Mouse (Mus musculus) MEL (cell line): ENCODE measurements around the gene Armc7. TPM values are rescaled to one million over a fixed set of nuclear protein-coding genes. Genes with fewer than 3 reads are reported as not detected.
A peak's percentile ranks its signal among the peaks of the same experiment; 100 is the strongest.

Experiments used
- CHD1 ChIP-seq: IDR thresholded peaks from 2 replicates; pipeline ENCODE4 v1.6.1; 2012; ENCODE audit warnings: low read depth, mild to moderate bottlenecking, inconsistent platforms, low read length, improper control_type of control experiment
- CHD2 ChIP-seq: IDR thresholded peaks from 2 replicates; pipeline ENCODE4 v1.6.1; 2011; ENCODE audit warnings: low read length, improper control_type of control experiment
- CTCF ChIP-seq, 3 experiments: IDR thresholded peaks in 2 of 3; conservative IDR thresholded peaks in 1 of 3; 2 replicates each; pipeline ENCODE4 v1.5.1; 2011 to 2012; ENCODE audit warnings: low read length in 3 of 3, low read depth in 2 of 3, mild to moderate bottlenecking in 2 of 3, improper control_type of control experiment in 1 of 3, inconsistent platforms in 1 of 3, mixed read lengths in 1 of 3, moderate library complexity in 1 of 3; ENCODE audit not compliant: control insufficient read depth in 1 of 3, insufficient read depth in 1 of 3, poor library complexity in 1 of 3, severe bottlenecking in 1 of 3
- ETS1 ChIP-seq: IDR thresholded peaks from 2 replicates; pipeline ENCODE4 v1.6.1; 2012; ENCODE audit warnings: low read depth, mild to moderate bottlenecking, inconsistent platforms, low read length, improper control_type of control experiment, moderate library complexity
- JUND ChIP-seq: IDR thresholded peaks from 2 replicates; pipeline ENCODE4 v1.6.1; 2011; ENCODE audit warnings: low read depth, mild to moderate bottlenecking, improper control_type of control experiment, low read length
- KAT2A ChIP-seq: conservative IDR thresholded peaks from 2 replicates; pipeline ENCODE4 v1.6.1; 2012; ENCODE audit warnings: low read depth, low read length, improper control_type of control experiment, inconsistent platforms
- MAFK ChIP-seq: IDR thresholded peaks from 2 replicates; pipeline ENCODE4 v1.6.1; 2011; ENCODE audit warnings: low read depth, mild to moderate bottlenecking, low read length, improper control_type of control experiment, borderline replicate concordance
- MAX ChIP-seq: IDR thresholded peaks from 2 replicates; pipeline ENCODE4 v1.6.1; 2011; ENCODE audit warnings: low read length, improper control_type of control experiment
- MAZ ChIP-seq: IDR thresholded peaks from 2 replicates; pipeline ENCODE4 v1.6.1; 2012; ENCODE audit warnings: low read depth, mild to moderate bottlenecking, inconsistent platforms, low read length, improper control_type of control experiment
- MEF2A ChIP-seq: IDR thresholded peaks from 2 replicates; pipeline ENCODE4 v1.6.1; 2014; ENCODE audit warnings: low read depth, mild to moderate bottlenecking, inconsistent platforms, low read length, improper control_type of control experiment; ENCODE audit not compliant: poor library complexity, insufficient replicate concordance, severe bottlenecking; ENCODE audit errors: extremely low read depth
- MYB ChIP-seq: IDR thresholded peaks from 2 replicates; pipeline ENCODE4 v1.6.1; 2011; ENCODE audit warnings: mild to moderate bottlenecking, low read depth, low read length, improper control_type of control experiment
- NELFE ChIP-seq: IDR thresholded peaks from 2 replicates; pipeline ENCODE4 v1.6.1; 2011; ENCODE audit warnings: low read depth, low read length, improper control_type of control experiment
- NRF1 ChIP-seq: IDR thresholded peaks from 2 replicates; pipeline ENCODE4 v1.6.1; 2014; ENCODE audit warnings: low read depth, mild to moderate bottlenecking, inconsistent platforms, low read length, improper control_type of control experiment, moderate library complexity; ENCODE audit not compliant: poor library complexity, insufficient read depth, severe bottlenecking
- POLR2A ChIP-seq, 2 experiments: IDR thresholded peaks; 2 replicates each; pipeline ENCODE4 v1.6.1; 2011 to 2012; ENCODE audit warnings: low read length in 2 of 2, mild to moderate bottlenecking in 2 of 2, control low read depth in 1 of 2, improper control_type of control experiment in 1 of 2, low read depth in 1 of 2, moderate library complexity in 1 of 2; ENCODE audit not compliant: control insufficient read depth in 1 of 2, insufficient read depth in 1 of 2, poor library complexity in 1 of 2
- POLR2AphosphoS2 ChIP-seq: IDR thresholded peaks from 2 replicates; pipeline ENCODE4 v1.6.1; 2011; ENCODE audit warnings: low read length, improper control_type of control experiment
- POLR2AphosphoS5 ChIP-seq: IDR thresholded peaks from 2 replicates; pipeline ENCODE4 v1.6.1; 2012; ENCODE audit warnings: low read depth, borderline replicate concordance, mild to moderate bottlenecking, inconsistent platforms, low read length, moderate library complexity, mixed read lengths
- RAD21 ChIP-seq: IDR thresholded peaks from 2 replicates; pipeline ENCODE4 v1.6.1; 2011; ENCODE audit warnings: mild to moderate bottlenecking, low read depth, low read length, improper control_type of control experiment
- RCOR1 ChIP-seq: IDR thresholded peaks from 2 replicates; pipeline ENCODE4 v1.6.1; 2012; ENCODE audit warnings: low read depth, mild to moderate bottlenecking, inconsistent platforms, low read length, improper control_type of control experiment
- TBP ChIP-seq: IDR thresholded peaks from 2 replicates; pipeline ENCODE4 v1.8.0; 2011; ENCODE audit warnings: low read depth, low read length, improper control_type of control experiment
- TCF12 ChIP-seq: IDR thresholded peaks from 2 replicates; pipeline ENCODE4 v1.6.1; 2014; ENCODE audit warnings: low read depth, mild to moderate bottlenecking, inconsistent platforms, low read length, improper control_type of control experiment, moderate library complexity
- USF1 ChIP-seq: IDR thresholded peaks from 2 replicates; pipeline ENCODE4 v1.6.1; 2014; ENCODE audit warnings: low read depth, mild to moderate bottlenecking, inconsistent platforms, low read length, improper control_type of control experiment, moderate library complexity
- ZC3H11A ChIP-seq: IDR thresholded peaks from 2 replicates; pipeline ENCODE4 v1.6.1; 2012; ENCODE audit warnings: low read depth, mild to moderate bottlenecking, inconsistent platforms, low read length, improper control_type of control experiment
- ZMIZ1 ChIP-seq: IDR thresholded peaks from 2 replicates; pipeline ENCODE4 v1.6.1; 2012; ENCODE audit warnings: low read depth, mild to moderate bottlenecking, inconsistent platforms, low read length, improper control_type of control experiment, moderate library complexity
- polyA plus RNA-seq, 2 experiments: library from polyadenylated mRNA; stranded (reverse) in 1 of 2; unstranded in 1 of 2; fragments of >175 nt in 1 of 2; fragments of >200 nt in 1 of 2; gene quantifications; 2 replicates each; pipeline versions ENCODE4 v1.2.1 to v1.2.4; 2012; ENCODE audit warnings: low replicate concordance in 2 of 2, low read depth in 1 of 2; ENCODE audit not compliant: insufficient read length in 2 of 2, insufficient read depth in 1 of 2, missing spikeins in 1 of 2
- total RNA-seq: library from RNA; depleted of rRNA; stranded (reverse); fragments of 300-350 nt; gene quantifications from 2 replicates; pipeline ENCODE4 v1.2.3, GENCODE M21; 2012

The Armc7 gene
- total and polyA plus RNA-seq, 3 experiments = 9.1 to 13.1 TPM; not detected in 1

GRCm38 (mm10) chr11:115512407-115513183 lies 37.1 kb downstream of the Armc7 start (continued):
- peak; percentile 75 for TF ChIP-seq MAX
- TF ChIP-seq TBP = peak; percentile 81
- TF ChIP-seq POLR2AphosphoS2 = no peak
- no peak for TF ChIP-seq POLR2AphosphoS5
- TF ChIP-seq ZC3H11A = no peak
- TF ChIP-seq MYB = no peak
- TF ChIP-seq MAZ = peak; percentile 65; the same call in 1 of the 2 replicates
- TF ChIP-seq CHD2 = no peak
- TF ChIP-seq ZMIZ1 = no peak
- TF ChIP-seq NELFE = no peak
- no peak for TF ChIP-seq RAD21
- TF ChIP-seq USF1 = no peak
- TF ChIP-seq TCF12 = peak; percentile 61
- no peak for TF ChIP-seq KAT2A
- TF ChIP-seq NRF1 = no peak
- peak; percentile 71; the same call in 1 of the 2 replicates for TF ChIP-seq ETS1
- TF ChIP-seq CHD1 = no peak; the same call in 1 of the 2 replicates
- TF ChIP-seq JUND = no peak
- TF ChIP-seq POLR2A (IDR thresholded peaks at IDR 0.05; ENCODE audit: control insufficient read depth in 1 of 2, insufficient read depth in 1 of 2, low read depth in 1 of 2, low read length in 2 of 2, poor library complexity in 1 of 2) = peak; percentile 31 to 43; a peak in 2 of 4 replicates
- TF ChIP-seq MAFK = 0 out of 2 replicates have a peak, but pooled peaks have one; percentile 13
- no peak for TF ChIP-seq MEF2A
- TF ChIP-seq CTCF (IDR thresholded peaks at IDR 0.05 in 2 of 3, conservative IDR thresholded peaks at IDR 0.05 in 1 of 3; ENCODE audit: control insufficient read depth in 1 of 3, insufficient read depth in 1 of 3, low read depth in 2 of 3, low read length in 3 of 3, poor library complexity in 1 of 3, severe bottlenecking in 1 of 3) = no peak
- TF ChIP-seq RCOR1 = no peak
